Mouse (Mus musculus) spleen, adult 2 months (tissue): Measurements from ENCODE around the gene Gm28038. TPM values are rescaled to one million over a fixed set of nuclear protein-coding genes. Genes with fewer than 3 reads are reported as not detected.
A peak's percentile ranks its signal among the peaks of the same experiment; 100 is the strongest.

Experiments used
- DNase-seq, 2 experiments: peaks; one replicate each; pipeline versions ENCODE4 v3.0.0 to v3.0.0-alpha.2; 2012 to 2021; ENCODE audit warnings: low spot score in 2 of 2, low read depth in 1 of 2
- H3K27ac ChIP-seq: fragments of 200-500 bp; 2 replicates; pipeline ENCODE4 v1.5.1; 2012; ENCODE audit warnings: low read length, inconsistent platforms; ENCODE audit not compliant: insufficient read depth
- H3K27me3 ChIP-seq: fragments of 200-500 bp; 2 replicates; pipeline ENCODE4 v1.6.1; 2012; ENCODE audit warnings: mild to moderate bottlenecking, moderate library complexity, low read length, inconsistent platforms; ENCODE audit not compliant: control insufficient read depth, insufficient read depth
- H3K36me3 ChIP-seq: fragments of 200-500 bp; 2 replicates; pipeline ENCODE4 v1.6.1; 2012; ENCODE audit warnings: mild to moderate bottlenecking, low read length, inconsistent platforms; ENCODE audit not compliant: control insufficient read depth, insufficient read depth
- H3K4me1 ChIP-seq: fragments of 200-500 bp; 2 replicates; pipeline ENCODE4 v1.6.1; 2011; ENCODE audit warnings: inconsistent platforms; ENCODE audit not compliant: control insufficient read depth, insufficient read depth, insufficient read length
- H3K4me3 ChIP-seq: fragments of 200-500 bp; 2 replicates; pipeline ENCODE4 v1.5.1; 2011; ENCODE audit warnings: mild to moderate bottlenecking, inconsistent platforms; ENCODE audit not compliant: insufficient read depth, insufficient read length; ENCODE audit errors: extremely low read depth
- CTCF ChIP-seq: fragments of 200-500 bp; IDR thresholded peaks from 2 replicates; pipeline ENCODE4 v1.5.1; 2011; ENCODE audit warnings: mild to moderate bottlenecking, inconsistent platforms; ENCODE audit not compliant: insufficient read depth, insufficient read length, insufficient replicate concordance; ENCODE audit errors: extremely low read depth
- POLR2A ChIP-seq: fragments of 200-500 bp; IDR thresholded peaks from 2 replicates; pipeline ENCODE4 v1.6.1; 2011; ENCODE audit warnings: low read depth, low read length, inconsistent platforms
- WGBS: fragments of 180-500 bp; shearing (Covaris S2); methylation state at CpG from one replicate; pipeline ENCODE4 v1.1.7; 2018; 5-methylcytosine and 5-hydroxymethylcytosine counted together
- polyA plus RNA-seq: library from polyadenylated mRNA; depleted of rRNA; stranded (reverse); fragments of >200 nt; gene quantifications from 2 replicates; pipeline ENCODE4 v1.2.3, GENCODE M21; 2012

Gm28038 gene
- polyA plus RNA-seq, 1 experiment, result not detected

- H3K4me1 ChIP-seq, result peaks cover 17% of the 10 kb centered on the region; the same call in 1 of the 2 replicates
- no peak for TF ChIP-seq POLR2A
- no peak for TF ChIP-seq CTCF
- DNase-seq, result no peak
- H3K36me3 ChIP-seq, result peaks cover 22% of the 10 kb centered on the region
- H3K27ac ChIP-seq, result no peak overlapping the region
- H3K27me3 ChIP-seq, result no peaks in the 10 kb centered on the region
- no peak overlapping the region for H3K4me3 ChIP-seq
- 95% methylated on average over 18 of the region's 18 CpGs for WGBS
Measured at GRCm38 (mm10) chr2:30261921-30262839, 18.7 kb upstream of the Gm28038 start.

DNA sequence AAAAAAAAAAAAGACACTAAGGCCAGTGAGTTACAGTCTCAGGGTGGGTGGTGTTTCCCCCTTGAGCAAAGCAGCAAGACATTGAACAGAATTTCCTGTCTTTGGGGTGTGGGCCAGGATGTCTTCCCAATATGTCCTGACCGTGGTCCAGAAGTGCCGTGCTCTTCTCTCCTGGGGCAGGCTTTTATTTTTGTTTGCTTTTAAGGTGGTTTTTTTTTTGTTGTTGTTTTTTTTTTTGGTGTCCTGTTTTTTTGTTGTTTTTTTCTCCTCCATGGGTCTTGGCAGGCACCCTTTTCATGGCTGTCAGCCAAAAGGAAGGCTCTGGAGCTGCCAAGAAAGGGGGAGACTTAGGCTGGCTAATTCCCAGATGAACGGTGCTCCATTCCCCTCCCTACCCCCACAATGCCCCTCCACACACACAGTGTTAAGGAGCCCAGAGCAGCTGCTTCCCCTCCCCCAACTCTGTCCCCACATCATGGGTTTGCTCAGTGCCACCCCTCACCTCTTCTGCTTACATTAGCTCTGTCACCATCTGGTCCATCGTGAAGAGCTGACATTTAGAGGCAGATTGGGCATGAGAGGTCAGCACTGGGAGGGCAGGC, 17.9 kb upstream of the Gm28038 start:
- Histone ChIP-seq H3K27ac (peak overlapping the region; percentile 2; the same call in 1 of the 2 replicates), H3K4me3 (no peak overlapping the region), H3K36me3 (peaks cover 21% of the 10 kb centered on the region), H3K27me3 (no peaks in the 10 kb centered on the region), H3K4me1 (peaks cover 11% of the 10 kb centered on the region; the same call in 1 of the 2 replicates)
- 84% methylated on average over 4 of the region's 4 CpGs for WGBS
- no peak for DNase-seq
- no peak for TF ChIP-seq CTCF
- TF ChIP-seq POLR2A, result no peak

GRCm38 (mm10) chr2:30263811-30264210, 17.0 kb upstream of the Gm28038 start:
- TF ChIP-seq CTCF (no peak), POLR2A (no peak)
- peaks cover 21% of the 10 kb centered on the region for H3K36me3 ChIP-seq
- no peak overlapping the region for H3K4me3 ChIP-seq
- H3K27me3 ChIP-seq, result no peaks in the 10 kb centered on the region
- no peak for DNase-seq
- H3K4me1 ChIP-seq, result peaks cover 4% of the 10 kb centered on the region; the same call in 1 of the 2 replicates
- WGBS, result 88% methylated on average over 6 of the region's 6 CpGs
- no peak overlapping the region for H3K27ac ChIP-seq

GRCm38 (mm10) chr2:30264671-30265519, 15.9 kb upstream of the Gm28038 start:
- no peak for DNase-seq
- H3K27me3 ChIP-seq, result no peaks in the 10 kb centered on the region
- no peaks in the 10 kb centered on the region for H3K4me1 ChIP-seq
- TF ChIP-seq POLR2A, result no peak
- TF ChIP-seq CTCF, result no peak
- WGBS, result 91% methylated on average over 7 of the region's 7 CpGs
- no peak overlapping the region for H3K4me3 ChIP-seq
- peaks cover 21% of the 10 kb centered on the region for H3K36me3 ChIP-seq
- H3K27ac ChIP-seq, result peak overlapping the region; percentile 62

GRCm38 (mm10) chr2:30265767-30266253, 15.0 kb upstream of the Gm28038 start, which contains the start of gene Phyhd1:
Gene Phyhd1 (plus strand): TSS chr2:30266203.
- Histone ChIP-seq H3K36me3 (peaks cover 20% of the 10 kb centered on the region), H3K4me1 (peaks cover 2% of the 10 kb centered on the region; the same call in 1 of the 2 replicates), H3K27ac (peak within 1 kb of the TSS; percentile 62), H3K4me3 (no peak within 1 kb of the TSS), H3K27me3 (no peaks in the 10 kb centered on the region)
- DNase-seq, result no peak
- WGBS, result 82% methylated on average over 5 of the region's 5 CpGs
- TF ChIP-seq POLR2A, result no peak
- TF ChIP-seq CTCF, result no peak

GRCm38 (mm10) chr2:30266392-30266941, 14.4 kb upstream of the Gm28038 start:
- peaks cover 20% of the 10 kb centered on the region for H3K36me3 ChIP-seq
- no peak overlapping the region for H3K4me3 ChIP-seq
- peak overlapping the region; percentile 62 for H3K27ac ChIP-seq
- peaks cover 2% of the 10 kb centered on the region; the same call in 1 of the 2 replicates for H3K4me1 ChIP-seq
- 43% methylated on average over 4 of the region's 4 CpGs for WGBS
- no peaks in the 10 kb centered on the region for H3K27me3 ChIP-seq
- DNase-seq, result no peak
- no peak for TF ChIP-seq POLR2A
- TF ChIP-seq CTCF, result no peak
